8 mouse cellular contexts compared by ENCODE assay signal in genomic region chr3:123159139-123159824, GRCm38 (mm10).
DNase-seq lines count a peak whose midpoint lies in the region; ATAC-seq and TF ChIP-seq lines count a peak whose summit lies in the region.

No protein-coding gene starts in this region.

- TF ChIP-seq CTCF in CH12.LX (conservative IDR thresholded peaks at IDR 0.05 in 1 of 2, IDR thresholded peaks at IDR 0.05 in 1 of 2; ENCODE audit: low read depth in 2 of 2, low read length in 2 of 2): peak; percentile 57 to 93; a peak in 3 of 4 replicates

- H3K36me3 ChIP-seq in CH12.LX (replicated peaks in 1 of 2; ENCODE audit: control insufficient read depth in 1 of 2, insufficient read depth in 1 of 2, low read length in 1 of 2): no peaks in the 10 kb centered on the region
- H3K36me3 ChIP-seq in liver, embryonic 11.5 days (ENCODE audit: control insufficient read depth, insufficient read depth, low read length): no peaks in the 10 kb centered on the region
- no peaks in the 10 kb centered on the region for H3K36me3 ChIP-seq in neural tube, embryonic 14.5 days (ENCODE audit: control insufficient read depth, insufficient read depth, low read length)

- no peak overlapping the region for H3K4me3 ChIP-seq in CH12.LX (replicated peaks in 1 of 3; ENCODE audit: low read depth in 2 of 3, low read length in 2 of 3, poor library complexity in 1 of 3)
- H3K4me3 ChIP-seq in liver, embryonic 11.5 days (ENCODE audit: low read depth, low read length): no peak overlapping the region
- H3K4me3 ChIP-seq in neural tube, embryonic 14.5 days (ENCODE audit: low read depth, low read length): no peak overlapping the region

- TF ChIP-seq POLR2A in CH12.LX (IDR thresholded peaks at IDR 0.05; ENCODE audit: low read depth, low read length): no peak

- H3K27ac ChIP-seq in CH12.LX (ENCODE audit: insufficient read depth, low read depth): no peak overlapping the region
- H3K27ac ChIP-seq in liver, embryonic 11.5 days (ENCODE audit: low read depth, low read length): no peak overlapping the region
- no peak overlapping the region for H3K27ac ChIP-seq in neural tube, embryonic 14.5 days (ENCODE audit: low read depth, low read length)

- no peak overlapping the region for H3K4me2 ChIP-seq in CH12.LX (ENCODE audit: insufficient read depth, low read depth, poor library complexity, severe bottlenecking)
- H3K4me2 ChIP-seq in liver, embryonic 11.5 days: no peak overlapping the region
- no peak overlapping the region for H3K4me2 ChIP-seq in neural tube, embryonic 14.5 days (ENCODE audit: low read depth, low read length)

- H3K9me3 ChIP-seq in CH12.LX (replicated peaks; ENCODE audit: low read length): no peaks in the 10 kb centered on the region
- no peaks in the 10 kb centered on the region for H3K9me3 ChIP-seq in liver, embryonic 11.5 days (ENCODE audit: control insufficient read depth, low read length)
- no peaks in the 10 kb centered on the region for H3K9me3 ChIP-seq in neural tube, embryonic 14.5 days (ENCODE audit: control insufficient read depth, low read length)

- TF ChIP-seq EP300 in CH12.LX (IDR thresholded peaks at IDR 0.05; ENCODE audit: low read length): no peak

- TF ChIP-seq RAD21 in CH12.LX (IDR thresholded peaks at IDR 0.05; ENCODE audit: low read depth, low read length): peak; percentile 89

- H3K9ac ChIP-seq in CH12.LX (ENCODE audit: insufficient read depth, low read depth): no peak overlapping the region
- H3K9ac ChIP-seq in liver, embryonic 11.5 days (ENCODE audit: low read depth, low read length): no peak overlapping the region
- no peak overlapping the region for H3K9ac ChIP-seq in neural tube, embryonic 14.5 days (replicated peaks; ENCODE audit: low read depth, low read length)

- dilution Hi-C loops in CH12.LX (cut with MboI; ENCODE audit: extremely low pct_ligation_motif_present, extremely low pct_unique_long_range_greater_than_20kb, low sequenced_read_pairs): no loop called here

- no peaks in the 10 kb centered on the region for H3K27me3 ChIP-seq in CH12.LX (replicated peaks)
- no peaks in the 10 kb centered on the region for H3K27me3 ChIP-seq in liver, embryonic 11.5 days (replicated peaks; ENCODE audit: control insufficient read depth, insufficient read depth, low read length)
- no peaks in the 10 kb centered on the region for H3K27me3 ChIP-seq in neural tube, embryonic 14.5 days (ENCODE audit: control insufficient read depth, insufficient read depth, low read length)

- peaks cover 0 to 5% of the 10 kb centered on the region in 2 experiments; a peak in 3 of 4 replicates for H3K4me1 ChIP-seq in CH12.LX (ENCODE audit: control insufficient read depth in 1 of 2, insufficient read depth in 2 of 2)
- peaks cover 15% of the 10 kb centered on the region; the same call in 1 of the 2 replicates for H3K4me1 ChIP-seq in liver, embryonic 11.5 days (replicated peaks; ENCODE audit: control insufficient read depth, insufficient read depth, low read length)
- H3K4me1 ChIP-seq in neural tube, embryonic 14.5 days (ENCODE audit: control insufficient read depth, insufficient read depth, low read length): 0 out of 2 replicates have a peak, but pooled peaks cover 6% of the 10 kb centered on the region

- 35% methylated on average over 9 of the region's 9 CpGs for WGBS in liver, embryonic 11.5 days
- 32% methylated on average over 9 of the region's 9 CpGs for WGBS in neural tube, embryonic 14.5 days

- H3K79me2 ChIP-seq in CH12.LX (replicated peaks; ENCODE audit: control insufficient read depth, extremely low read depth, insufficient read depth, poor library complexity, severe bottlenecking): no peaks in the 10 kb centered on the region

- ATAC-seq in liver, embryonic 11.5 days (replicated peaks; ENCODE audit: low FRiP score): peak; percentile 61; the same call in 1 of the 2 replicates
- peak; percentile 67 for ATAC-seq in neural tube, embryonic 14.5 days (ENCODE audit: low read depth)

- peak; percentile 60 for DNase-seq in CH12.LX (ENCODE audit: extremely low read depth)
- DNase-seq in adipocyte (ENCODE audit: low spot score): peak; percentile 88
- peak; percentile 46 for DNase-seq in embryo, embryonic 9.5 days (ENCODE audit: extremely low spot score)
- DNase-seq in heart, adult 8-10 months (ENCODE audit: low spot score): peak; percentile 67
- peak; percentile 49 to 65 for DNase-seq in kidney, adult 8-10 months
- no peak for DNase-seq in liver, embryonic 11.5 days (ENCODE audit: low spot score)
- DNase-seq in yolk sac, embryonic 10.5 days (ENCODE audit: low spot score): no peak

- in situ Hi-C loops in CH12.LX (cut with MboI; ENCODE audit: low pct_ligation_motif_present, low pct_unique_long_range_greater_than_20kb, low sequenced_read_pairs): loop anchor here (10.0 kb wide), 1 partner anchor 224 kb away; no protein-coding TSS in a partner anchor

TF ChIP-seq in CH12.LX, 34 proteins besides CTCF, POLR2A, EP300 and RAD21:
- no peak for TF ChIP-seq TBP (conservative IDR thresholded peaks at IDR 0.05; ENCODE audit: low read depth, low read length)
- TF ChIP-seq ZC3H11A (IDR thresholded peaks at IDR 0.05; ENCODE audit: low read depth, low read length): peak; percentile 58
- 0 out of 2 replicates have a peak, but pooled peaks have one; percentile 44 for TF ChIP-seq MYC (IDR thresholded peaks at IDR 0.05; ENCODE audit: low read depth, low read length)
- 0 out of 2 replicates have a peak, but pooled peaks have one; percentile 5 for TF ChIP-seq NELFE (IDR thresholded peaks at IDR 0.05; ENCODE audit: low read depth, low read length)
- TF ChIP-seq RCOR1 (conservative IDR thresholded peaks at IDR 0.05; ENCODE audit: low read depth, low read length): no peak
- TF ChIP-seq ETS1 (conservative IDR thresholded peaks at IDR 0.05; ENCODE audit: low read depth, low read length): no peak
- peak; percentile 75 for TF ChIP-seq SMC3 (IDR thresholded peaks at IDR 0.05; ENCODE audit: low read depth, low read length)

Comparison
In these comparisons a context has a peak if more than half of its experiments do, and no peak if none do; other contexts are left out.
1. DNase-seq: peak in CH12.LX (single experiment), adipocyte (single experiment), embryo, embryonic 9.5 days (single experiment), heart, adult 8-10 months (single experiment) and kidney, adult 8-10 months (2 of 2); none in liver, embryonic 11.5 days (single experiment) and yolk sac, embryonic 10.5 days (single experiment).